Mouse (Mus musculus) heart, adult 2 months (tissue): ENCODE measurements around the gene Ddx23. TPM values are rescaled to one million over a fixed set of nuclear protein-coding genes. Genes with fewer than 3 reads are reported as not detected.

ENCODE experiments used
- DNase-seq, 2 experiments: peaks; one replicate each; pipeline ENCODE4 v3.0.0; 2021
- H3K27ac ChIP-seq: fragments of 200-600 bp; 2 replicates; pipeline ENCODE4 v1.8.1; 2022
- H3K27me3 ChIP-seq: fragments of 200-500 bp; 2 replicates; pipeline ENCODE4 v1.6.1; 2012; ENCODE audit warnings: mild to moderate bottlenecking, low read length, inconsistent platforms, mixed read lengths; ENCODE audit not compliant: control insufficient read depth, insufficient read depth
- H3K36me3 ChIP-seq: fragments of 200-500 bp; 2 replicates; pipeline ENCODE4 v1.6.1; 2012; ENCODE audit warnings: low read length, inconsistent platforms; ENCODE audit not compliant: control insufficient read depth, insufficient read depth
- H3K4me1 ChIP-seq: fragments of 200-500 bp; 2 replicates; pipeline ENCODE4 v1.6.1; 2011; ENCODE audit warnings: low read length; ENCODE audit not compliant: control insufficient read depth, insufficient read depth
- H3K4me3 ChIP-seq: fragments of 200-600 bp; 2 replicates; pipeline ENCODE4 v1.8.1; 2022
- H3K79me2 ChIP-seq: fragments of 200-500 bp; replicated peaks from 2 replicates; pipeline ENCODE4 v1.6.1; 2012; ENCODE audit warnings: mild to moderate bottlenecking, inconsistent platforms, low read length, moderate library complexity, mixed read lengths; ENCODE audit not compliant: control insufficient read depth, insufficient read depth
- H3K9ac ChIP-seq: fragments of 200-500 bp; 2 replicates; pipeline ENCODE4 v1.6.1; 2012; ENCODE audit warnings: low read depth, mild to moderate bottlenecking, control low read depth, inconsistent platforms, low read length, mixed read lengths
- CTCF ChIP-seq: fragments of 200-600 bp; IDR thresholded peaks from 2 replicates; pipeline ENCODE4 v1.8.1; 2022; ENCODE audit warnings: antibody characterized with exemption, mild to moderate bottlenecking, moderate library complexity
- EP300 ChIP-seq: fragments of 200-500 bp; IDR thresholded peaks from 2 replicates; pipeline ENCODE4 v1.6.1; 2011; ENCODE audit warnings: low read depth, low read length, control low read depth; ENCODE audit not compliant: insufficient read depth
- POLR2A ChIP-seq: fragments of 200-500 bp; IDR thresholded peaks from 2 replicates; pipeline ENCODE4 v1.6.1; 2011; ENCODE audit warnings: mild to moderate bottlenecking, low read depth, low read length, control low read depth; ENCODE audit not compliant: insufficient read depth
- WGBS: fragments of 180-500 bp; shearing (Covaris S2); methylation state at CpG from one replicate; pipeline ENCODE4 v1.1.7; 2018; 5-methylcytosine and 5-hydroxymethylcytosine counted together
- intact Hi-C: fragments of 180-260 bp; cut with DNase I; formaldehyde crosslinking; loops from one replicate; pipeline ENCODE4 v1.15.1; 2025
- polyA plus RNA-seq: library from polyadenylated mRNA; depleted of rRNA; stranded (reverse); fragments of >200 nt; gene quantifications from 2 replicates; pipeline ENCODE4 v1.2.3, GENCODE M21; 2012
- total RNA-seq, 2 experiments: library from RNA; stranded (reverse); gene quantifications; 2 replicates each; pipeline ENCODE4 v1.2.3; 2021

Gene Ddx23
- total and polyA plus RNA-seq, 3 experiments, result 18.9 to 55.4 (median 47.9) TPM

GRCm38 (mm10) chr15:98636517-98636916, 26.2 kb downstream of the Ddx23 start:
- DNase-seq, result no peak
- peaks cover 2% of the 10 kb centered on the region; the same call in 1 of the 2 replicates for H3K27me3 ChIP-seq
- 75% methylated on average over 5 of the region's 5 CpGs for WGBS
- H3K4me1 ChIP-seq, result peaks cover 5% of the 10 kb centered on the region; the same call in 1 of the 2 replicates
- no peak overlapping the region for H3K9ac ChIP-seq
- intact Hi-C loops, result loop anchor here (2.0 kb wide), 1 partner anchor 22 kb away; no protein-coding TSS in a partner anchor
- no peak for TF ChIP-seq EP300
- H3K79me2 ChIP-seq, result no peaks in the 10 kb centered on the region
- no peak overlapping the region for H3K27ac ChIP-seq
- H3K36me3 ChIP-seq, result no peaks in the 10 kb centered on the region
- H3K4me3 ChIP-seq, result no peak overlapping the region

DNA sequence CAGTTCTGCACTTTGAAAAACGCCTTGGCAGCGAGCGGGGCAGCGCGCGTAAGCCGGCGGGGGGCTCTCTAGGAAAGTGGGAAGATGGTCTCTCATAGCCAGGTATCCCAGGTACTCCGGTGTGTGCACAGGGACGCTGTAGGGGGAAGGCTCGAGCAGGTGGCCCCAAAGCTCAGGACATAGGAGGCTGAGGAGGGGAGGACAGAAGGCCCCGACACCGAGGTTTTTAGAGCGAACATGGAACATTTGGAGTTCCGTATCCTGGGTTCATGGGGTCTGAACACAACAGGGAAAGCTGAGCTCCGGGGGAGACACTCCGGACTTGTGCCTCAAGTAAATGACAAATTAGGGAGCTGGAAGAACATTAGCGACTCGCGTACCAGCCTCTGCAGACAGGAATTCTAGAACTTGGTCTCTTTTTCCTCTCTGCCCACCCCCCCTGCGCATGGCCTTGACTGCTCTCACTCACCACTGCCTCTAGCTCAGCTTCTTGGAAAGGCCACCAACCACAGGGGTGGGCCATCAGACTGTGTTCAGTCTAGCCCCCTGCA, 27.3 kb downstream of the Ddx23 start:
- WGBS, result 20% methylated on average over 21 of the region's 21 CpGs
- Histone ChIP-seq H3K4me3 (peak overlapping the region; percentile 48), H3K79me2 (no peaks in the 10 kb centered on the region), H3K4me1 (peaks cover 5% of the 10 kb centered on the region; the same call in 1 of the 2 replicates), H3K9ac (no peak overlapping the region), H3K27ac (no peak overlapping the region), H3K36me3 (no peaks in the 10 kb centered on the region), H3K27me3 (peaks cover 5% of the 10 kb centered on the region; the same call in 1 of the 2 replicates)
- TF ChIP-seq CTCF (no peak), EP300 (no peak), POLR2A (no peak)
- no peak for DNase-seq
- intact Hi-C loops, result no loop called here

DNA sequence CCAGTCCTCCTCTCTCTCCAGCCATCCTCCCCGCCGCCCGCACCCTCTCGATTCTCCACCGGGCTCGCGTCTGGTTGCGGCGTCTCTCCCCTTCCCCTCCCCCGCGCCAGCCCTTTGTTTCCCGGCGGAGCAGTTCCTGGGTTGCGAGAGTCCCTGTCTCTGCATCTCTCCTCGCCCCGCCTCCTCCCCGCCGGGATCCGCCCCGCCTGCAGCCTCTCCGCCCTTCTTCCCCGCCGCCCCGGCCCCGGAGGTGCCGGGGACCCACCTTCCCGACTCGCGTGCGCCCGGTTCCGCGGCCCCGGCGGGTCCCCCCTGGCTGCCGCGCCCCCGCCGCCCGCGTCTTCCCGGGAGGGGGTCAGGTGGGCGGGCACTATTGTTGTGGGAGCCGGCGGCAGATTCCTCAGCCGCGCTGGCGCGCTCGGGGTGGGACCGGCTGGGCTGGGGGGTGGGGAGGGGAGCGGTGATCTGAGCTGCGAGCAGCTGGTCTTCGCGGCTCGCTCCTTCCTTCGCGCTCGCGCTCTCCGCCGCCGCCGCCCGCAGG, 28.1 kb downstream of the Ddx23 start:
- TF ChIP-seq POLR2A (no peak), EP300 (no peak), CTCF (no peak)
- Histone ChIP-seq H3K4me1 (peaks cover 5% of the 10 kb centered on the region; the same call in 1 of the 2 replicates), H3K27me3 (peaks cover 5% of the 10 kb centered on the region; the same call in 1 of the 2 replicates), H3K4me3 (peak overlapping the region; percentile 48), H3K79me2 (no peaks in the 10 kb centered on the region), H3K27ac (no peak overlapping the region), H3K9ac (peak overlapping the region; percentile 50), H3K36me3 (no peaks in the 10 kb centered on the region)
- WGBS, result 2% methylated on average over 52 of the region's 65 CpGs
- intact Hi-C loops, result no loop called here
- peak; percentile 86 to 88 for DNase-seq

DNA sequence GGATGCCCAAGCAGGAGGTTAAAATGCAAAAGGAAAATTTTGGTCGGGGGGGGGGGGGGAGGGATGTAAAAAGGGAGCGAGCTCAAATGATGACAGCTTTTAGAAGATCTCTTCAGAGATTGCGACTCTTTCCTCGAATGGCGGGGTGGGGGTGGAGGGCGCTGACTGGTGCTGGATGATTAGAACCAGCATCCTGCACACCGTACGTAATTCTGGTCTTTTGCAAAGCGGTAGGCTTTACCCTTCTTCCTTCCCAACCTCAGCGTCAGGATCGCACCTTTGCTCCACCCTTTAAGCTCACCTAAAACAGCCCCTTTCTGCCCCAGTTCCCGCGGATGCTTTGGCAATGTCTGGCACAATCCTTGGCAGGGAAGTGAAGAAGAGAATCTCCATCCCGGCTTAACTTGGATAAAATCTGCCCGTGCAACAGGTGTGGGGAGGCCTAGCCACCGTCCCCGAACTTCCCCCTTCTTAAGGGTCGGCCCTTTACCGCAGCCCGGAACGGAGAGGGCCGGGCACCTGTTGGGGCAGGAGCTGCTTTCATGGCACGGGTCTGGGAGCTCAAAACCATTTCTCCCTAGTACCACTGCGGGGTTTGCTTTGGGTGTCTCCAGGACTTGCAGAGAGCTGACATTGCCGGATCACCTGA, 28.7 kb downstream of the Ddx23 start:
- no peaks in the 10 kb centered on the region for H3K79me2 ChIP-seq
- DNase-seq, result no peak
- no peak overlapping the region for H3K27ac ChIP-seq
- H3K9ac ChIP-seq, result peak overlapping the region; percentile 50
- TF ChIP-seq EP300 (no peak), POLR2A (no peak), CTCF (no peak)
- H3K36me3 ChIP-seq, result no peaks in the 10 kb centered on the region
- 3% methylated on average over 25 of the region's 25 CpGs for WGBS
- H3K4me3 ChIP-seq, result peak overlapping the region; percentile 48
- intact Hi-C loops, result no loop called here
- H3K27me3 ChIP-seq, result peaks cover 5% of the 10 kb centered on the region; the same call in 1 of the 2 replicates
- peaks cover 5% of the 10 kb centered on the region; the same call in 1 of the 2 replicates for H3K4me1 ChIP-seq

- Histone ChIP-seq H3K27ac (no peak overlapping the region), H3K27me3 (peaks cover 5% of the 10 kb centered on the region; the same call in 1 of the 2 replicates), H3K9ac (no peak overlapping the region), H3K4me3 (no peak overlapping the region), H3K36me3 (no peaks in the 10 kb centered on the region), H3K79me2 (no peaks in the 10 kb centered on the region), H3K4me1 (peaks cover 5% of the 10 kb centered on the region; the same call in 1 of the 2 replicates)
- intact Hi-C loops, result no loop called here
- no peak for TF ChIP-seq POLR2A
- no peak for TF ChIP-seq EP300
- no peak for TF ChIP-seq CTCF
- DNase-seq, result no peak
- 6% methylated on average over 4 of the region's 4 CpGs for WGBS
Measured at GRCm38 (mm10) chr15:98632921-98633320, 29.8 kb downstream of the Ddx23 start.
